Mouse (Mus musculus): ENCODE results near the gene Fbxl4. TPM values are rescaled to one million over a fixed set of nuclear protein-coding genes. Genes with fewer than 3 reads are reported as not detected.

Gene Fbxl4
- polyA plus RNA-seq, 1 experiment, result 24.4 TPM

DNA sequence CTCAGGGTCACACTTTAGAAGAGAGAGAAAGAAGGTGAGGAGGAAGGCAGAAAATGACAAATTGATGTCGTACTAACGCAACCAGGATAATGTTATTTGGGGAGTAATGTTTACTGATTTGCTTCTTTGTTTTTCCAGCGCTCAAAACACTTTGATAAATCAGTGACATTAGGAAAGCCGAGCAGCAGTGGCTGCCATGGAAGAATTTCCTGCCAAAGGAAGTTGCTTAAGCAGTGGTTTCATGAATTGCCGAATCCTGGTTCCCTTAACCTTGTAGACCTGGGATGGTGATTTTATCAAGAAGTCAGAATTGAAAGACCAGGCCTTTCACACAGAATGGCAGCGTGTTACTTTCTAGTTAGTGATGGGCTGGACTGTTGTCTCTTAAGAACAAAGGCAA is 23.3 kb downstream of the Fbxl4 start:
- Histone ChIP-seq H3K27ac (ENCODE audit: insufficient read depth, low read length) (no peak overlapping the region), H3K4me1 (ENCODE audit: control insufficient read depth, insufficient read depth, low read length) (peaks cover 3% of the 10 kb centered on the region; the same call in 1 of the 2 replicates), H3K27me3 (ENCODE audit: control insufficient read depth, insufficient read depth, low read length) (no peaks in the 10 kb centered on the region), H3K4me3 (replicated peaks; ENCODE audit: insufficient read depth, low read depth, low read length) (no peak overlapping the region)
- WGBS, result 88% methylated on average over 6 of the region's 6 CpGs
- TF ChIP-seq CTCF (IDR thresholded peaks at IDR 0.05; ENCODE audit: borderline replicate concordance, insufficient read depth, low read depth, low read length), result no peak
- no peak for TF ChIP-seq POLR2A (IDR thresholded peaks at IDR 0.05; ENCODE audit: borderline replicate concordance, insufficient read depth, low read length)
- no peak for DNase-seq

DNA sequence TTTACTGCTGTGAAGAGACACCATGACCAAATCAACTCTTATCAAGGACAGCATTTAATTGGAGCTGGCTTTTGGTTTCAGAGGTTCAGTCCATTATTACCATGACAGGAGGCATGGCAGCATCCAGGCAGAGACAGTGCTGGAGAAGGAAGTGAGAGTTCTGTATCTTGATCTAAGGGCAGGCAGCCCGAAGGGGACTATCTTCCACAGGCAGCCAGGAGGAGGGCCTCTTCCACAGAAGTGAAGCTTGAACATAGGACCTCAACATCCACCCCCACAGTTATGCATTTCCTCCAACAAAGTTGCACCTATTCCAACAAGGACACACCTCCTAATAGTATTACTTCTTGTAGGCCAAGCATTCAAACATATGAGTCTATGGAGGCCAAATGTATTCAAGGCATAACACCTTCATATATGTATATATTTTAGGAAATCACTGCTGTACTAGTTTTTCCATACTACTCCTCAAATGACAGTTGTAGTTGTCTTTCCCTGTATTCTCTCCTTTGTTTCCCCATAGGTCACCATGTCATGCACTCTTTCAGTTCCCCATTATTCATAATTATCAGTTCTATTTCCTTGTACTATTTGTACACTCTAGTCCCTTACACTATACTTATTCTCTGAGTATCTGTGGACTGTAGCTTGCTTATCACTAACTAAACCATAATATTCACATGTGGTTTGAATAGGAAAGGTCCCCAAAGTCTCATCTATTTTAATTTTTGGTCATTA is 26.4 kb downstream of the Fbxl4 start:
- Histone ChIP-seq H3K4me1 (ENCODE audit: control insufficient read depth, insufficient read depth, low read length) (no peaks in the 10 kb centered on the region), H3K4me3 (replicated peaks; ENCODE audit: insufficient read depth, low read depth, low read length) (no peak overlapping the region), H3K27ac (ENCODE audit: insufficient read depth, low read length) (no peak overlapping the region), H3K27me3 (ENCODE audit: control insufficient read depth, insufficient read depth, low read length) (no peaks in the 10 kb centered on the region)
- TF ChIP-seq CTCF (IDR thresholded peaks at IDR 0.05; ENCODE audit: borderline replicate concordance, insufficient read depth, low read depth, low read length) (no peak), POLR2A (IDR thresholded peaks at IDR 0.05; ENCODE audit: borderline replicate concordance, insufficient read depth, low read length) (no peak)
- 100% methylated on average over 1 of the region's 1 CpGs for WGBS
- no peak for DNase-seq

DNA sequence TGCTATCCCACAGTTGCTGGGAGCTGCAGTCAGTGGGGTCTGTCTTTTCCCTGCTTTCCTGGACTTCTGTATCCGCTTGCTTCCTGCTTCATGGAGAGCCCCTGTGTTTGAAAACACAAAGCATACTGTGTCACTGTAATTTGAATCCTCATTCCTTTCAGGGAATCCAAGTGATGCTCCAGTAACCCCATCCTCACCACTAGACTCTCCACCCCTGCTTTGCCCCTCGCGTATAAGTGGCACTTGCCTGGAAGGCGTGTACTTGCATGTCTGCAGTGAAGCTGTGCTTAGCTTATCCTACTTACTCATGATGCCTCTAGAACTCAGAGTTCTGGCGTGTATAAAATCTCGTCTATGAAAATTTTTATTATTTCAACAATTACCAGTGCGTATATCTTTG is 32.7 kb downstream of the Fbxl4 start:
- no peak for TF ChIP-seq POLR2A (IDR thresholded peaks at IDR 0.05; ENCODE audit: borderline replicate concordance, insufficient read depth, low read length)
- TF ChIP-seq CTCF (IDR thresholded peaks at IDR 0.05; ENCODE audit: borderline replicate concordance, insufficient read depth, low read depth, low read length), result no peak
- WGBS, result 66% methylated on average over 7 of the region's 7 CpGs
- H3K4me3 ChIP-seq (replicated peaks; ENCODE audit: insufficient read depth, low read depth, low read length), result no peak overlapping the region

DNA sequence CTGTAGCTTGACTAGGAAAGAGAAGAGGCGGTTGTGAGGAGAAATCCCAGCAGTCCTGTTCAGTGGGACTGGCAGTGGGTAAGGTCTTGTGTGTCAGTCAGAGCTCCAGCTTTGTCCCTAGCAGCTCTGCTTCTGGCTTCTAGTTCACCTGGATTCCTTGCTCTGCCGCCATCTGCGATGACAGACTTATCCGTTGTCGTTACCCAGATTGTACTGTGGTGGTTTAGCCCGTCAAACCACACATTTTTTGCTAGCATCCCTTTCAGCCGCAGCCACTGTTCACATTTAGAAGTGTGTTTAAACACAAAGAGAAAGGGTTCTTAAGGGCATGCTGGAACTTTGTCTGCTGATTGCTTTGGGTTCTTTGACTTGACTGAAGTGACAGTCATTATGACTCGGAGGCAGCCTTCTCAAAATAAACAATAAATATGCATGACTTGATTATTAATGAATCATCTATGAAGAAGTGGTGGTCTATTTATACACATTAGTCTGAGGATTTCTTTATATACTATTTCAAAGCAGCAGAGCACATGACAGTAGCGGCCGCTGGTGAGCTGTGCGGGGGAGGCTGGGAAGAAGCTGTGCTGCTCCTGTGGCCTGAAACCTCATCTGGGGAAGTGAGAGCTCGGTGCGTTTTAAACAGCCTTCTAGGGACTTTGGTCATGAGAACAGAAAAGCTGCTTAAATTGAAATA is 35.6 kb downstream of the Fbxl4 start:
- Histone ChIP-seq H3K27ac (ENCODE audit: insufficient read depth, low read length) (no peak overlapping the region), H3K27me3 (ENCODE audit: control insufficient read depth, insufficient read depth, low read length) (no peaks in the 10 kb centered on the region), H3K4me1 (ENCODE audit: control insufficient read depth, insufficient read depth, low read length) (no peaks in the 10 kb centered on the region), H3K4me3 (replicated peaks; ENCODE audit: insufficient read depth, low read depth, low read length) (no peak overlapping the region)
- WGBS, result 75% methylated on average over 13 of the region's 13 CpGs
- TF ChIP-seq POLR2A (IDR thresholded peaks at IDR 0.05; ENCODE audit: borderline replicate concordance, insufficient read depth, low read length) (no peak), CTCF (IDR thresholded peaks at IDR 0.05; ENCODE audit: borderline replicate concordance, insufficient read depth, low read depth, low read length) (no peak)
- no peak for DNase-seq

More for the DNA sequence above, 32.7 kb downstream of the Fbxl4 start:
- no peak overlapping the region for H3K27ac ChIP-seq (ENCODE audit: insufficient read depth, low read length)
- DNase-seq, result no peak
- H3K4me1 ChIP-seq (ENCODE audit: control insufficient read depth, insufficient read depth, low read length), result no peaks in the 10 kb centered on the region
- H3K27me3 ChIP-seq (ENCODE audit: control insufficient read depth, insufficient read depth, low read length), result no peaks in the 10 kb centered on the region

DNA sequence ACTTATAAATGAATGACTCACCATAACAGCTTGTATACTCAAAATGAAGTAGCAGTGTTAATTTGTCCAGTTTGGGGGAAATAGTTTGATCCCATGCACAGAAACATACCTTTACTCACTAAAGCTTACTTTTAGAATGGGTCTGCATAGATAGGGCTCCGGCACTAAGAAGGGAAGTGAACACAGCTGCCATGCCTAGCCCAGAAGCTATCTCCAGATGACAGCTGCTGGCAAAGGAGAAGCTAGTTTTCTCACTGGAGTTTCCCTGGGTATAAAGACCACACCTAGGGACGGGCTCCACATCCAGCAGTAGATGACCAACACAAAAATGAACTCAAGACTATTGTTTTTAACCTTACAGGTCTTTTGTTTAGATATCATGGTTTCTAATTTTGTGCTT is 38.1 kb downstream of the Fbxl4 start:
- no peak overlapping the region for H3K4me3 ChIP-seq (replicated peaks; ENCODE audit: insufficient read depth, low read depth, low read length)
- DNase-seq, result no peak
- no peak for TF ChIP-seq POLR2A (IDR thresholded peaks at IDR 0.05; ENCODE audit: borderline replicate concordance, insufficient read depth, low read length)
- TF ChIP-seq CTCF (IDR thresholded peaks at IDR 0.05; ENCODE audit: borderline replicate concordance, insufficient read depth, low read depth, low read length), result no peak
- WGBS, result 70% methylated on average over 2 of the region's 2 CpGs
- H3K27ac ChIP-seq (ENCODE audit: insufficient read depth, low read length), result no peak overlapping the region
- no peaks in the 10 kb centered on the region for H3K27me3 ChIP-seq (ENCODE audit: control insufficient read depth, insufficient read depth, low read length)
- no peaks in the 10 kb centered on the region for H3K4me1 ChIP-seq (ENCODE audit: control insufficient read depth, insufficient read depth, low read length)

DNA sequence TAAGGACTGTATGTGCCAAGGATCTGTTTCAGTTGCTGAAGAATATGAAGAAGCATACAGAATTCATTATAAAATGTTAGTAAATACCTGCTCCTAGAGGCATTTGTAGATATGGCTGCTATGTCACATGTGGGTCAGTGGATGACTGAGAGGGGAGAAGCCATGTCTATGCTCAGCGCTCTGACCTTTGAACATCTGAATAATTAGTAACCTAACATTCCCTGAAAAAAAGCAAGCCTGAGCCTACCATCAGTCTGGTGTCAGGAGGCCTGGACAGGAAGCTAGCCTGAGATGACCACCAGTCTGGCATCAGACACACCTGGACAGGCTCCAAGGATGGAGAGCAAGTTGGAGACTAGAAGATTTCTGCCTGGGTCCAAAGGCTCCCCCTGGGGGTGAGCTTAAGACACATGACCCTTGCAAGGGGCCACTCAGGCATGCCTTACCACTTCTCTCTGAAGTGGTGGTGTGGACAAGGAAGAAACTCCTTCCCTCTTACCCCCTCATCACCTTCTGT is 39.2 kb downstream of the Fbxl4 start:
- no peaks in the 10 kb centered on the region for H3K27me3 ChIP-seq (ENCODE audit: control insufficient read depth, insufficient read depth, low read length)
- H3K4me3 ChIP-seq (replicated peaks; ENCODE audit: insufficient read depth, low read depth, low read length), result no peak overlapping the region
- H3K27ac ChIP-seq (ENCODE audit: insufficient read depth, low read length), result no peak overlapping the region
- DNase-seq, result no peak
- no peaks in the 10 kb centered on the region for H3K4me1 ChIP-seq (ENCODE audit: control insufficient read depth, insufficient read depth, low read length)
- 97% methylated on average over 1 of the region's 1 CpGs for WGBS
- TF ChIP-seq CTCF (IDR thresholded peaks at IDR 0.05; ENCODE audit: borderline replicate concordance, insufficient read depth, low read depth, low read length) (no peak), POLR2A (IDR thresholded peaks at IDR 0.05; ENCODE audit: borderline replicate concordance, insufficient read depth, low read length) (no peak)

DNA sequence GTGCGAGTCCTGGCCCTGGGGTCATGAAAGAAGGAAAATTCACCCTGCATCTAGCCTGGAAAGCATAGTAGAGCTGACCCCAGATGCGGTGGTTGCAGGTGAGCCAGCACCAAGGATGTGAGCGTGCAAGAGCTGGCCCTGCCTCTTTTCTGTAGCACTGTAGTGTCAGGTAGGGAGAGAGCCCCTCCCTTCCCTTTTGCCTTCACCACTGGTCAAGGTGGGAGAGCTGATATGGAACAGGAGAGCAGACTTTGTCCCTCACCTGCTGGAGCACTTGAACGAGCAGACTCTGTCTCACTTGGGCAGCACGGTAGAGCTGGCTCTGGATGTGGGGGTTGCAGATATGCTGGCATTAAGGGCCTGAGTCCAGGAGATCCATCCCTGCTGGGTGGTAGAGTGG is 39.7 kb downstream of the Fbxl4 start:
- Histone ChIP-seq H3K27ac (ENCODE audit: insufficient read depth, low read length) (no peak overlapping the region), H3K27me3 (ENCODE audit: control insufficient read depth, insufficient read depth, low read length) (no peaks in the 10 kb centered on the region), H3K4me1 (ENCODE audit: control insufficient read depth, insufficient read depth, low read length) (no peaks in the 10 kb centered on the region), H3K4me3 (replicated peaks; ENCODE audit: insufficient read depth, low read depth, low read length) (no peak overlapping the region)
- 96% methylated on average over 5 of the region's 5 CpGs for WGBS
- no peak for TF ChIP-seq POLR2A (IDR thresholded peaks at IDR 0.05; ENCODE audit: borderline replicate concordance, insufficient read depth, low read length)
- DNase-seq, result no peak

DNA sequence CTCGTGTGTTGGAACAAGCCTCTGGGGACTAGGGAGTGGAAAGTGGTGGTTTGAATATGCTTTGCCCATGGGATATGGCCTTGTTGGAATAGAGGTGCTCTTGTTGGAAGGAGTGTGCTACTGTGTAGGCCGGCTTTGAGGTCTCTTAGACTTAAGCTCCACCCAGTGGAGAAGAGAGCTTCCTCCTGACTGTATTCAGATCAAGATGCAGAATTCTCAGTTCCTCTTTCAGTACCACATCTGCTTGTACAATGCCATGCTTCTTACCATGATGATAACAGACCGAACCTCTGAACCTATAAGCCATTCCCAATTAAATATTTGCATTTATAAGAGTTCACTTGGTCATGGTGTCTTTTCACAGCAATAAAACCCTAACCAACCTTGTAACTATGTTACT is 44.7 kb downstream of the Fbxl4 start:
- DNase-seq, result no peak
- Histone ChIP-seq H3K4me1 (ENCODE audit: control insufficient read depth, insufficient read depth, low read length) (no peaks in the 10 kb centered on the region), H3K4me3 (replicated peaks; ENCODE audit: insufficient read depth, low read depth, low read length) (no peak overlapping the region), H3K27ac (ENCODE audit: insufficient read depth, low read length) (no peak overlapping the region), H3K27me3 (ENCODE audit: control insufficient read depth, insufficient read depth, low read length) (no peaks in the 10 kb centered on the region)
- WGBS, result 92% methylated on average over 3 of the region's 3 CpGs
- TF ChIP-seq POLR2A (IDR thresholded peaks at IDR 0.05; ENCODE audit: borderline replicate concordance, insufficient read depth, low read length) (no peak), CTCF (IDR thresholded peaks at IDR 0.05; ENCODE audit: borderline replicate concordance, insufficient read depth, low read depth, low read length) (no peak)

Data from cerebellum, adult 2 months (tissue).